Mouse (Mus musculus) thymus, adult 18-20 months (tissue): ENCODE measurements around the gene Olfml2b.

Experiments used
- DNase-seq, 2 experiments: peaks; one replicate each; pipeline ENCODE4 v3.0.0; 2022; ENCODE audit warnings: mixed read lengths in 2 of 2

The Olfml2b gene

GRCm38 (mm10) chr1:170647381-170647780, 3.0 kb downstream of the Olfml2b start:
- DNase-seq: no peak

DNA sequence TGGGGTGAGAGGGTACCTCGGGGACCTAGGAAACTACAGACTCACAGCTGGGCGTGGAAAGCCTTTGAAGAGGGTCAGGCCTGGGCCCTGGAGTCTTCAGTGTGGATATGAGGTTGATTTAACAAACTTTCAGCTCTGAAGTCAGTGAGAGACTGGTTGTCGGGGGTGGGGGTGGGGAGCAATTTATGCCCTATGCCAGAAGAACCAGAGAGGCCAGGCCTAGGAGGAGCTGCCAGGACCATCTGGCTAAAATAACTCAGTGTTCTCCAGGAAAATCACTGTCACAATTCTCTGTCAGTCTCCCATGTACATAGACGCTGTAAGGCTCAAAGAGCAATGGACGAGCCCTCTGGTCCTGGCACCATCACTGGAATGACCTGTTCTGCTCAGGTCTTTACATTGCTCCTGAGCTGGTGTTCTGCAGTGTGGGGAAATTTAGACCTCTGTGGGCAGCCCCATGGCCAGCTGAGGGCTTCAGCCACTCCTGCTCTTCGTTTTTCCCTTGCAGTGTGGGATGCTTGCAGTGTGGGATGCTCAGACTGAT, 3.7 kb downstream of the Olfml2b start:
- no peak for DNase-seq

DNA sequence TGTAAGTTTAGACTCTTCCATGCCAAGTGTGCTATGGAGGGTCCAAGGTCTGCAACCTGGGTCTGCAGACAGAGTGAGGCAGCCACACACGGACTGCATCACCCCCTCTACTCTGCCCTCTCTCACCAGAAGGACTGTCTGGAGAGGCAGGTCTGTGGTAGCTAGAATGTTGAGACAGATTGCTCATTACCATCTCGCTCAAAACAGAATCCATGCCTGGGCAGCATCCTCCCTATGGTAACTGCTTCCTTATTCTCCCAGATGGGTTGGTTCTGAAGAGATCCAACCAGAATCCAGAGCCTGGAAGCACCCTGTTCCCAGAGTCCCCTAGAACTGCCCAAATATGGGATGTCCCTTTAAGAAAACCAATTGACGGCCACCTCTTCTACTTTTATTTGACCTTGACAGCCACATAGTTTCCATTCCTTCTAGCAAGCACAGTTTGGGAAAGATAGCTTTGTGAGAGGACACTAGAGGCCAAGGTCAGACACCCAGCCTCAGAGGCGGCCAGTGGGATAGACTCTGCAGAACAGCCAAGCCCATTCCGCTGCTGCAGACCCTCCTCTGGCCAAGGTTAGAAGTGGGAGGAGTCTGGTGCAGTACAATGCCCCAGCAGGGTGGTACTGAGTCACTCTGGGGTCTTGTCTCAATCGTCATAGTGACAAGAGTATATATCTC, 6.9 kb downstream of the Olfml2b start:
- DNase-seq: no peak

GRCm38 (mm10) chr1:170651989-170652740, 7.8 kb downstream of the Olfml2b start:
- DNase-seq: no peak

GRCm38 (mm10) chr1:170655280-170655917, 11.1 kb downstream of the Olfml2b start:
- DNase-seq: no peak

DNA sequence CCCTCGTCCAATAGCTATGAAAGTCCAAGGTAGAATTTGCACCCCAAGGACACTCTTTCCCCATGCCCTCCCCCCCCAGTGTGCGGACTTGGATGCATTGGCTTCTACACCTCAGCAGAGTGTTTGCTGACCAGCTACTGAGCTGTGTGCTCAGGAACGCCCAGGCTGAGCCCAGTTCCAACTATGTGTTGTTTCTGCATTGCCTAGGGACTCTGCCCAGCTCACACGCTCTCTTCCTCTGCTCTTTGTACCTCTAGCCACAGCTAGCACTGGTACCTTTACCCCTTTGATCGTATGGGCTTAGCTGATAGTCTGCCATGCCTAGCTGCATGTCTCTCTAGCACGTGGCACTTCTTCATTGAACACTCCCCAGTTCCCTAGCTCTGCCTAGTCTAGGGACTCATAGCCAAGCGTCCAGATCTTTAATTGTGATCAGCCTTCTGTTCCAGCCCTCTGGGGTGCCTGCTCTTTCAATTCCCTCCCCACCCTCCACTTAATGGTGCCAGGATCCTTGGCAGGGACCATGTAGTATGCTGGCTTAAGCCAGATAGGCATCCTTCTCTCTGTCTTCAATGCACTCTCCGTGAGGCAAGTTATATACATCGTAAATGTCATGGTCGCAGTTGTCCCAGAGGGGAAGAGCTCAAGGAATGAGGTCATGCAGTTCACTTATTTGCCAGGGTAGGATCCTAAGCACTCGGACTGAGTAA, 12.3 kb downstream of the Olfml2b start:
- no peak for DNase-seq

DNA sequence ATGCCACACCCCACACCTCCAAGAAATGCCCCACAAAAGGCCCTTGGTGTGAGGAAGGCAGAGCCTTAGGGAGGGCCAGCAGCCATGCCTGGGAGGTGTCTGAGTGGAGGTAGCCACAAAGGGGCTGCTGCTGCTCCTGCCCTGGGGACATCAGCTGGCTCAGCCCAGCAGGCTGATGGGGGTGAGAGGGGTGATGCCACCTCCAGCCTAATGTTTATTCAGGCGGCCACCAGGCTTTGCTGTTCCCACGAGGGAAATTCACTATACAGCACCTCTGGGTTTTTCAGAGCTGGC, 12.8 kb downstream of the Olfml2b start:
- no peak for DNase-seq

DNA sequence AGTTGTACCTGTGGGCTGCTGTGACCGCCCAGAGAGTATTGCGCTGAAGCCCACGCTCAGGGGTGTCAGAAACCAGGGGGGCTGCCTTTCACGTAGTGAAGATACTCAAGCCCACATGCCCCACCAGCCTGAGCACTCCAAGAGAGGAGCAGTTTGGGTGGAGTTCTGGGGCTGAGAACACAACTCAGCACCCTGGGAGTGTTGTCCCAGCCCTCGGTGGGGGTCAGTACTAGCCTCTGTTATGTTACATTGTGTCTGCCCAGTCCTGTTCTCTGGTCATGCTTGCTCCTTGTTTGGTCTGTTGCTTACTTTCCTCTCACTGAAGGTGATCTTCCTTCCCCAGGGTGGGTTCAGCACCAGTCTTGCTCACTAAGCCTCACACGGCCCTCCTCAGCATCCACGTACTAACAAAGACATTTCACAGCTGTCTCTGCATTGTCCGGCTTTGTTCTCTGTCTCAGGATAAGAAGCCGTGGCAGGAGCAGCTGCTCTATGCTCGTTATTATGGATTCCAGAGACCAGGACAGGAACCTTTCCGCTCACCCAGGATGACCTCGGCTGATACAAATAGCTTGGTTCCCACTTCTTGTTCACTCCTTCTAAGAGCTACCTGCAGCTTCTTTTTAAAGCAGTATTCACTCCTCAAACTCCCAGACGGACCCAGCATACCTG, 13.4 kb downstream of the Olfml2b start:
- DNase-seq: no peak

GRCm38 (mm10) chr1:170659260-170659659, 14.9 kb downstream of the Olfml2b start:
- DNase-seq: no peak

DNA sequence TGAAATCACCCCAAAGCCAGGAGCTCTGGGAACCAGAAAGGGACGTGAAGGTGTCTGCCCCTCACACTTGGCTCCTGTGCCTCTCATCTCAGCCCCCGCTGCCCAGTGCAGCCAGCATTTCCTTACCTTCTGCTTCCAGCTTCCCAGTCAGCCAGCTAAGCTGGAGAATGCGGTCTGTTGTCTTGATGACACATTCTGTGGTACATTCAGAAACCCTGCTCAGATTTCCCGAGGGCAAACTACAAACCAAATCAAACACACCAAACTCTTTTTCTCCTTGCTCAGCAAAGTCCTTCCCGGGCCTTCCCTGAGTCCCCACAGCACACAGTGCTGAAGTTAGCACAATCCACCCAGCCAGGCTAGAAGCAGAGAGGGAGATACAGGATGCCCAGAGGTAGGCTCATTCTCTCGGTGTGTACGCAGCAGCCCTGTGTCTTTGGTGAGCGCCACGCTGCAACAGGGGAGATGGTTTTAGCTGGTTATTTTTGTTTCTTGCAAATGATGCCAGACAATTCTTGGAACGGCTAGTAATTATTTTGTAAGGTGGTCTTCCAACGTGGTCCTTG, 20.4 kb downstream of the Olfml2b start:
- no peak for DNase-seq

DNA sequence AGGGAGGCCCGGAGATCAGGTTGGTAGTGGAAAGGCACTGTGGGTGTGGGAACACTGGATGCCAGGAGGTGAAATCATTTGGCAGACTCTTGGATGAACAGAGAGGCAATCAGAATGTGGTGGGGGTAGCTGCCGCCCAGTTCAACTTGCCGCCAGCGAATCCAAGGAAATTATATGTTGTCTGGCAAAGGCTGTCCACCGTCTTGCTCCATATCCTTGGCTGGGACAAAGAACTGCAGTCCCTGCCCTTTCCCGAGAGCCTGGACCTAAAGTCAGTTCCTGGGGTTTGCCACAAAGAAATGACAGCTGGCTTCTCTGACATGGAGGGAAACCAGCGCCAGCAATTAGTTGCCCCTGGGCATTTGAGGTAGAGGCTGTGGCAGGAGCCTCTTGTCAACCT, 20.9 kb downstream of the Olfml2b start:
- no peak for DNase-seq

DNA sequence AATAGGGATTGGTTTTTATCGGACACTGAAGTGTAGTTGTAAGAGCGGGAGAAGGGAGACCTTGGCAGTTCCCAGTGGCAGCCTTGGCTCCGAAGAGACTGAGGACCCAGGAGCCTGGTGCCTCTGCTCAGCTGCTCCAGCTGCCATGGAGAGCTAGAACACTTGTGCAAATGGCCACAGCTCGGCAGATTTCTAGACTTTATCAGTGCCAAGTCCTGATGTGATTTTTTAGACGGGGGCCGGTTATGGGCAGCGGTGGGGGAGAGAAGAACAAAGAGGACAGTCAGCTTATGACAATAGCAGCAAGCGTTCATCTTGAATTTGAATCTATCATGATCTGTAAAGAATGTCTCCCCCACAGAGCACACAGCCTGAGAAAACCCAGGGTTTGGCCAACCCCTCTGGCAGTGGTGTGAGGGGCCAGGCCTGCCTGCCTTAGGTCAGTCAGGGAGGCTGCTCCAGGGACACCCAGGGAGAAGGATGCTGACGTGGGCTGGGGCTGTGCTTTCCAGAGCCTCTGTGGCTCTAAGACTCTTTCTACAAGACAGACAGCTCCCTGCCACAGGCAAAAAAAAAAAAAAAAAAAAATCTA, 29.9 kb downstream of the Olfml2b start:
- no peak for DNase-seq

DNA sequence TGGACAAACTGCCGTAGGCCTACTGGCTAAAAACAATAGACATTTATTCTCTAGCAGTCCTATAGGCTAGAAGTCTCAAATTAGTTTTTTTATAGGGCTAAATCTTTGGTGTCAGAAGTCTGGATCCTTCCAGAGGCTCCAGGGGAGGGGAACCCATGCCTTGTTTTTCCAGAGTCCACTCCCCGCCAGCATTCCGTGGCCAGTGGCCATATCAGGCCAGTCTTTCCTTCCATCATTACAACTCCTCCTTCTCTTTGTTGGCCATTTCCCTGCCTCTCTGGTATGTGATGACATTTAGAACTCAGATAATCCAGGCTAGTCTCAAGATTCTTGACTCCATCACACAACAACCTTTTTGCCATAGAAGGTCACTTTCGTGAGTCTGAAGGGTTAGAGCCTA, 33.3 kb downstream of the Olfml2b start:
- no peak for DNase-seq

DNA sequence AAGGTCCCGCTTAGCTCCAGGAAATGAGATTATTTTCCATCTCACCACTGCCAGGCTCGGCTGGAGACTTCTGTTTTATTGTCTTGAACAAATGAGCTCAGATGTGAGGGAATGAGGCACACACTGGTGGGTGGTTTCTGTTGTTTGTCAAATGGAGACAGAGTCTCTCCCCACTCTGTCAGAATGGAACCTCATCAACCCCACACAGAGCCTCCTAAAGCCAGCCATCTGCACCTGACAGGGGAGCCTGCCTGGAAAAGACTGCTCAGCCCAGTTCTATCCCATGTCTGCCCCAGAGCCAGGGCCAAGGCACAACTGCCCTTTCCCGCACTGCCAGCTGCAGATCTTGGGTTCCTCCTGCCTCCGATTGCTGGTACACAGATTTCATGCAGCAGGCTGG, 34.5 kb downstream of the Olfml2b start:
- no peak for DNase-seq

DNA sequence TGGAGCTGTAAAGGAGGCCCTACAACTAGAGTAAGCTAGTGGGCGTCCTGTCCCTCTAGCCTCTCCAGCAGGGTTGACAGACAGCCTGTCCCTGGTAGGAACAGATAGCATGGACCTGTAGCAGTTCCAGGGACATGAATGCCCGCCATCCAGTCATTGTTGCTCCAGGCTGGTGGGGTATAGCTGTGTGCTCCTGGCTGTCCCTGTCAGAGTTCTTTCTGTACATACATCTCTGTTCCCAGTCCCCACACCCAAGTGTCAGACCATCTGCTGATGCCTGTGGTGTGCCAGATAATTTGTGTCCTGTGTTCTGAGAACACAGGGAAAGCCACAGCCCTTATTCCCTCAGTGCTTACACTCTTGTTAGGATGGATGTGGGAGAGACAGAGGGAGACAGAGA, 35.3 kb downstream of the Olfml2b start:
- DNase-seq: no peak

GRCm38 (mm10) chr1:170683863-170684262, 39.5 kb downstream of the Olfml2b start:
- no peak for DNase-seq

GRCm38 (mm10) chr1:170689773-170690172, 45.4 kb downstream of the Olfml2b start:
- no peak for DNase-seq

DNA sequence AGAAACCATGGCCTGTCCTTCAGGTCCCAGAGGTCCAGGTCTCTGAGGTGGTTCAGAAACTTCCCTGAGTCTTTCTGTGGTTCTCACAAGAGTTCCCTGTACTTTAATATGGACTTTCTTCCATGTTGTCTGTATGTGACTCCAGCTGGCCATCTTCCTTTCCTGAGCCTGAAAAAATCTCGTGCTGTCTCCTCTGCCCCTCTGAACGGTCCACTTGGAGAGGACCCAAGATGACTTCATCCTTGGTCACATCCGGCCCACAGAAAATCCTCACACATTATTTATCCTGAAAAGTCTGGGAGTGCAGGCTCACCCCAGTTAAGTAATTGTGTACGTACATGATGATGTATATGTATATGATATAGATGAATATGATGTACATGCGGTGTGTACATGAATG, 47.0 kb downstream of the Olfml2b start:
- DNase-seq: no peak

GRCm38 (mm10) chr1:170694821-170695291, 50.5 kb downstream of the Olfml2b start:
- DNase-seq: no peak

DNA sequence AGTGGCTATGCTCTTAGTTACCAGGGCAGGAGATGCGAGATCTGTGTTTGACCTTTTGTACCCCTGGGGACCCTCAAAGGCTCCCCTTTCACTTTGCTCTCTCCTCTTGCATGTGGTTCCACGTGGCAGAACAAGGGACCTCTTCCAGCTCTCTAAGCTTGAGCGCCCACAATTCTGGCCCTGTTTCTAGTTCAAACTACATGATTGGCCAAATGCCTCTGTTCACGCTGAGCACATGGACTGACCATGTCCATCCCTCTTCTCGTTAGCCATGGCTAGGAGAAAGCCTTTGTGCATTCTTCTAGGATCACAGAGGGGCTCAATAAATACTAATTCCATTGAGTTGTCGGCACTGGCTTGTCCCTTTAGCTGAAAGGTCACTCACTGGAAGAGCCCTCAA, 51.0 kb downstream of the Olfml2b start:
- DNase-seq: no peak

DNA sequence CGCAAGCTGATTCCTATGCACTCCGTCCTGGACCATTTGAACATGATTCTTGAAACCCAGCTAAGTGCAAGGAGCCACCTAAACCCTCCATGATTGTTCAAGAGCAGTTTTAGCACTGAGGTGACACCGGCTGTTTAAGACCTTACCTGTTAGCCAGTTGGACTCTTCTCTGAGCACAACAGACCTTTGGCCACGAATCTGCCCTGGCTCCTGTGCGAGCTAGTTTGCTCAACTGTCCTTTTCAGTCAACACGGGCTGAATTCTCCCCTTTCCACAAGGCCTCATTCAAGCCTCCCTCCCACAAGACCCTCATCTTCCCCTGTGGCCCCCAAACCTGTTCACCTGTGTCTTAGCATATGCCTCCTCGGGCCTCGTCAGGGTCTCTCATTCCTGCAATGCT, 52.7 kb downstream of the Olfml2b start:
- DNase-seq: no peak
